Mouse (Mus musculus) embryonic stem cell, embryonic (primary cell): ENCODE measurements at regions not wholly inside any gene's neighbourhood (a gene's known extent, or its start where the extent isn't known, plus 50 kb on each side); places are given as distances from the start of the nearest gene placed in this dataset.

Experiments used
- CTCF ChIA-PET, 4 experiments: fragments of 300-600 bp in 2 of 4; fragments of 350-600 bp in 2 of 4; sonication (Branson Sonifier 250); formaldehyde crosslinking; loops; one replicate each; lab custom pipeline; 2022; ENCODE audit warnings: inconsistent platforms in 2 of 4; lab: Charles Lee
- POLR2A ChIA-PET, 4 experiments: fragments of 300-600 bp in 2 of 4; fragments of 350-600 bp in 2 of 4; sonication (Branson Sonifier 250); formaldehyde crosslinking; loops; one replicate each; lab custom pipeline; 2022; ENCODE audit warnings: antibody characterized with exemption in 4 of 4, inconsistent platforms in 1 of 4; lab: Charles Lee

DNA sequence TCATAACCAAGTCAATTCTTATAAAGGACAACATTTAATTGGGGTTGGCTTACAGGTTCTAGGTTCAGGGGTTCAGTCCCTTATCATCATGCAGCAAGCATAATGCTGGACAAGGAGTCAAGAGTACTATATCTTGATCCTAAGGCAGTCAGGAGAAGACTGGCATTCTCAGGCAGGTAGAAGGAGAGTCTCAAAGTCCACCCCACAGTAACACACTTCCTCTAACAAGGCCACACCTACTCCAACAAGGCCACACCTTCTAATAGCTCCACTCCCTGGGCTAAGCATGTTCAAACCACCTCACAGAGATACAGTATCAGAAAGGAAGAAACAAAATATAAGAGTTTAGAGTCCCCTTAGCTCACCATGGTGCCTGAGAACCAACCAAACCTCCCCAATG lies 557.3 kb upstream of the Castor2 start:
- ChIA-PET POLR2A (no interaction called here), CTCF (no interaction called here)

DNA sequence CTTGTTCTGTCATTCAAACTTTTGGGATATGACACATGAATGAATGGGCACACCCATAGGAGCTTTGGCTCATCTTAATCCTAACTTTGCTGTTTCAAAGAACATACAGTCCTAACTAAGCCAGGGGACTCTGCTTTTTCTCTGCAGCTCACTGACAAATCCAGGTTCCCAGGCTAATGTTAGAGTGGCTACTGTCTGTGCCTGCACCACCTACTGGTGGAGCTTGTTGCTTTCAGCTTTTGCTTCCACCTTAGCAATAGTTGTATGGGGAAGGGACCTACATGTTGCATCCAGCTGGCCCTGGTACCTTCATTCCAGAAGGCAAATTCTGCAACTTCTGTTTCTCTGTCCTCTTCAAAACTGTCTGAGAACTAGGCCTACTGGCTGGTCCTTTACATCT lies 566.8 kb upstream of the Castor2 start:
- ChIA-PET CTCF (interaction anchor here in 3 of 4 experiments (0.6 to 1.3 kb wide), 4 partner anchors 14 to 22 kb away, joined by 3 to 4 read pairs (median 4); no protein-coding TSS in a partner anchor), POLR2A (interaction anchor here in 1 of 4 experiments (0.9 kb wide), 1 partner anchor 18 kb away, joined by 3 read pairs; no protein-coding TSS in a partner anchor)

DNA sequence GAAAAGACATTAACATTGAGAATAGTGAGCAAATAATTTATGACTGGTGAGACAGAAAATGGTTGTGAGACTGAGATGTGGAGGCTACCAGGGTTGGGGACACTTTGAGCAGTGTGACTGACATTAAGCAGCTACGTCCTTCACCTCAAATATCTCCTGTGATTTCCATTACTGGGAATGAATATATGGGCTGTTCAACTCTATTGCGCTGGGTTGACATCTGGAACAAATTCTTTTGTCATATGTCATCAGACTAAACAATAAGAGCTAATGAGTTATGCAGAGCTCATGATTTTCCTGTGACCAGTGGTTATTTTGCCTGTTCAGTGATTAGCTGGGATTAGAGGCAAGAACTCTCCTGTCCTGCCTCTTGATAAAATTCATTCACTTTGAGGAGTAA lies 593.9 kb upstream of the Castor2 start:
- ChIA-PET POLR2A (no interaction called here), CTCF (no interaction called here)

DNA sequence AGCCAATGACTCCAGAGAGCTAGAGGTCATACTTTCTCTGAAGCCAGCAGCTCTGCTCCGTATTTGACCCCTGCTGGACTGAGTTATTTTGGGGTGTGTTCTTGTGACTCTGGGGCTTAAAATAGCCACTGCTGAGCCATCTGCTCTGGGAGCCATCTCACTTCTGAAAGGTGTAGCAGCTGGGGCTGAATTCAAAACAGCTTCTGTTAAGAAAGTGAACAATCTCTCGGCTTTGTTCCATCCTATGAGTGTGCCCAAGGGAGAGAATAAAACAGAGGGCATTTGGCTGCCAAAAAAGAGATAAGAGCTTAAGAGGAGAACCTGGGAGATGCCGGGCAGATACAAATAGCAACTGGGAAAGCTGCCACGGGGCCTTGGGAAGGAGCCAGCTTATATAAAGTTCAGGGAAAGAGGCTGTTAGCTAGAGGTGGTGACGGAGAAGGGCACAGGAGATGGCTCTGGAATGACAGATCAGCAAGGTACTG lies 611.7 kb upstream of the Castor2 start:
- POLR2A ChIA-PET = no interaction called here

DNA sequence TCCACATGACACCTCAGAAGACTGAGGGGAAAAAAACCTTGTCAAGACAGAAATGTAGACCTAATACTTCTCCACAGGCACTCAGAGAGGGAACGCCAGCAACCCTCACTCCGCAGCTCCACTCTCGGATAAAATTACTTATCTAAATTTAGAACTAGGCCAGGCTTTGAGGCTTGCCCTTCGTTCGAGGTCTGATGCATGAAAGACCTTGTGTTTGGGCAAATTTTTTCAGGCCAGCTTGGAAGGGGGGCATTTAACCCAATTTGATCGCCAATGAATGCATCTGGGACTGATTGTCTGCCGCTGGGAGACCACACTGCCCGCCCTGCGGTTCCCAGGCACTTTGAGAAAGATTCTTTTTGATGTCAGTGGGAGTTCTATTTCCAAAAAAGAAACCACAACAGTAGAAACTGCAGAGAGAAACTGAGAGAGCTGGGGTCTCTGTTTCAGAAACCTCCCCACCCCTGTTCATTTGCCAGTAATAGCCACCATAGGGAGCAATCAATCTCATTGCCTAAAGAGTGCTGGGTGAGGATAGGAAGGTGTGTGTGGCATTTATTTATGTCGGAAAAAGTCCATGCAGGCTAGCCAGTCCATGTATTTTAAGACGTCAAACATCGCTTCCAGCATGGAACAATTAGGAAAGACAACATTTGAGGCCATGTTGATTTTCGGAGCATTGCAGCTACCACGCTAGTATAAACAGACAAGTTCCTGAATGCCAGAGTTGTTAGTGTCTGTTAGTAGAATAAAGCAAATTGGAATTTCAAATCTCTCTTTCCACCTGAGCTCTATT lies 617.0 kb upstream of the Castor2 start:
- POLR2A ChIA-PET = no interaction called here
- CTCF ChIA-PET = no interaction called here

More for the DNA sequence above, 611.7 kb upstream of the Castor2 start:
- CTCF ChIA-PET = no interaction called here

DNA sequence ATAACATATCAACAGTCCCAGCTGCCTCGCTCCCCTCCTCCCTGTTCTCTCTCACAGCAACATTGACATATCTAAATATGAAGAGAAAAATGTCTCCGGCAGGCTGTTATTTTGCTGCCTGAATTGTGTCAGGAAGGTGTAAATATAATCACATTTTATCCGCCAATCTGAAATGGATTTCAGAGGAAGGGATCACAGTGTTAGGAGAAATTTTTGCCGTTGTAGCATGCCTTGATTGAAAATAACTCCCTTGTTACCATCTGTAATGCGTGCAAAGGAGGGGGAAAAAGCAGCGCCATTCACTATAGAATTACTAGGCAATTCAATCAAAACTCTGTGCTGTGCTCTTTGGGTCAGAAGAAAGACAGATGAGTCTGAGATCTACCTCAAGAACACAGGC lies 620.3 kb upstream of the Castor2 start:
- ChIA-PET CTCF (no interaction called here), POLR2A (no interaction called here)

DNA sequence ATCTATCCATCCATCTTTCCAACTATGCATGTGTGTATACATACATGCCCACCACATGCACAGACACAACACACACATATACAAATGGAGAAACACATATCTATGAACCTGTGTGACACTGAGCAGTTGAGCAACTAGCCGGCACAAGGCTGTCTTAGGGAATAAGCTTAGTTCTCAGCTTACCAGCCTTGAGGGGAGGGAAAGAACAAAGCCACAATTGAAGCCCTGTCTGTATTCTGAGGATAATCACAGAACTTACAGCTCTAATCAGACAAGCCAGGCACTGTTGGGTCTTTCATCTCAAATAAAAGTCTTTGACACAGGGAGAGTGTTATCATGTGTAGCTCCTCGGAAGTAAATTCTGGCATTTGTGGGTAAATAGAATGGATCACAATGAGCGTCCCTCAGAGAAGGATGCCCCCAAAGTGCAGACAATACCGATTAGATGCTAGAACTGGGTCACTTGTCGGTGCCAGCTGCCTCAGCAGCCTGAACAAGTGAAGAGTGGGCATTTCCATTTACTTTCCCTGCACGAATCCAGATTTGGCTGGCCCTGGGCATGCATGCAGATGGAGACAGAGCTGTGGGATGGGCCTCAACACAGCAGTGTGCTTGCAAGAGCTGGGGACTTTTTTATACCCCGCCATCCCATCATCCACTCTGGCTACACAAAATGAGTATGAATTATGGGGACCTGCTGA lies 646.0 kb upstream of the Castor2 start:
- ChIA-PET POLR2A (no interaction called here), CTCF (no interaction called here)

DNA sequence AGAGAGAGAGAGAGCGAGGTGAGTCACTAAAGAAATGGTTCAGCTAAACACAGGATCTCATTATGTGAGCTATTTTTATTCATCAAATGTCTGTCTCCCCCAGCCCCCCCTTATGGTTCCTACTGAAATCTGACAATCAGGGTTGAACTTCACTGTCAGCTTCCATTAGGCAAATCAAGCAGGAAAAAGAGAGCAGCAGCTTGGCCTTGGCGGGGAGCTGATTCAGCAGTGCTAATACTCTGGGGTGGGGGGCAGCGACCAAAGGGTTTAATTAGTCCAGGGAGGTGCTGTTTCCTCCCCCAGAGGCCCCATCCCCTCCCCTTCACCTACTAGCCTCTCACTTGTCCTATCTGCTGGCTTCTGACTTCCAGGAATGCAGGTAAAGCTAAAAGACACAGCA lies 649.6 kb upstream of the Castor2 start:
- CTCF ChIA-PET = interaction anchor here in 2 of 4 experiments (0.6 kb wide), 2 partner anchors 450 to 684 kb away, joined by 3 to 5 read pairs; no protein-coding TSS in a partner anchor
- POLR2A ChIA-PET = no interaction called here

DNA sequence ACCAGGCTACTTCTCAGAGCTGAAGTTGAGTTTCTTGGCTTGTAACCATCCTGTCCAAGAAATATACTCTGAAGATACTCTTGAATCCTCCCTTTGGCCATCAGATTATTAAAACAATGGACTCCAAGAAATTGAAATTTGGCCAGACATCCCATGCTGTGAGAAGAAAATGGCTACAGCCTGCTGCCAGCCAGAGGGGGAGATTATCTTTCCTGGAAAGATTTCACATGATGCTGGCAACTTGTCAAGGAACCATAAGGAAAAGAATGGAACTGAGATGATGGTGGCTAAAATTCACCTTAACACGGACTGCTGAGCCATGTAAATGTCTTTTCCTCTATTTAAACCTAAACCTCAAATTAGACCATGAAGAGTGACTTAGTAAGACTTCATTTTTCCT lies 698.7 kb upstream of the Castor2 start:
- CTCF ChIA-PET = no interaction called here
- POLR2A ChIA-PET = no interaction called here

DNA sequence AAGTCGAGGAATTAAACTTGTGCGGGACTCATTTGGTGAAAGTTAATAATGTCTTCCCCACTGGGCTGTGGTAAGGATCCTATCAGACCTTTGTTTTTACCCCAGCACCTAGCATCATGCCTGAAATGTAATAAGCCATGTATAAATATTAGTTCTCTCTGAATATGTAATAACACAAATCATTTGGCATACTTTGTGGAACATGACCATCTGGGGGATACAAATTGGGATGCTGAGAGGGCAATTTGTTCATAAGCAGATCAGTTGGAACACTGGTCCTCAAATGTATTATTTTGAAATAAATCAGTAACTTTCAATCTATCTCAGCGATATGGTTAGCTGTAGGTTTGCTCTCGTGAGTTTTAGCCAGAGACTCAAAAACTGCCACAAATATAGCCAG lies 709.6 kb upstream of the Castor2 start:
- ChIA-PET CTCF (no interaction called here), POLR2A (no interaction called here)

DNA sequence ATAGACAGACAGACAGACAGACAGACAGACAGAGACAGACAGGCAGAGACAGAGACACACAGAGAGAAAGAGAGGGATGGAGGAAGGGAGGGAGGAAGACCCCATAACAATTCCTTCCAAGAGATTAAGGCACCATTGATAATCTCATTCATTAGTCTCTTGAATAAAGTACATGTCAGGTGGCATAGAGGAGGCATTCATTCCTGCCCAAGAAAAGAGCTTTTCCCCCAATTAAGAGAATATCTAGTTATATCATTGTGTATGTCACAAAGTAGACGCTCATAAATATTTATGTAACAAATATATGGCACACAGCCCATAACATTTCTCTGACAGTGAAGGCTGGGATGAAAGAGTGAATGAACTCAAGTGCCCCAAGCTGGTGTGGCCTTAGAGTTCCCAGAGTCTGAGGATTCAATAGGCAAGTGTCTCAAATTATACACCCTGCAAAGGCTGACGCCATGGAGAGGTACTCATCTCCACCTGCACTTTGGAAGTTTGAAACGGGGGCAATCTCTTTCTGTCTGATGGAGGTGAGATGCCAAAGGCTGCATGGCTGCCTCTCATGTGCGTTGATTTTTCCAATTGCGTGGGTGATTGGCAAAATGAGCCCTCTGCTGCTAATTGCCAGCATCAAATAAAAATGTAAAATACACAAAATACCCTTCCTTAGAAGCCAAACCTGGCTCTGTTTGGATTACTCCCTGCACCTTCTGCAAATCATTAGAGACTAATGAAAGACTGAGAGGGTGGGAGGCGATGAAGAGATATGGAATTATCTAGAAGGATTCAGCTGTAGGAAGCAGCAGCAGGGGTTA lies 710.3 kb upstream of the Castor2 start:
- POLR2A ChIA-PET = no interaction called here
- CTCF ChIA-PET = no interaction called here

DNA sequence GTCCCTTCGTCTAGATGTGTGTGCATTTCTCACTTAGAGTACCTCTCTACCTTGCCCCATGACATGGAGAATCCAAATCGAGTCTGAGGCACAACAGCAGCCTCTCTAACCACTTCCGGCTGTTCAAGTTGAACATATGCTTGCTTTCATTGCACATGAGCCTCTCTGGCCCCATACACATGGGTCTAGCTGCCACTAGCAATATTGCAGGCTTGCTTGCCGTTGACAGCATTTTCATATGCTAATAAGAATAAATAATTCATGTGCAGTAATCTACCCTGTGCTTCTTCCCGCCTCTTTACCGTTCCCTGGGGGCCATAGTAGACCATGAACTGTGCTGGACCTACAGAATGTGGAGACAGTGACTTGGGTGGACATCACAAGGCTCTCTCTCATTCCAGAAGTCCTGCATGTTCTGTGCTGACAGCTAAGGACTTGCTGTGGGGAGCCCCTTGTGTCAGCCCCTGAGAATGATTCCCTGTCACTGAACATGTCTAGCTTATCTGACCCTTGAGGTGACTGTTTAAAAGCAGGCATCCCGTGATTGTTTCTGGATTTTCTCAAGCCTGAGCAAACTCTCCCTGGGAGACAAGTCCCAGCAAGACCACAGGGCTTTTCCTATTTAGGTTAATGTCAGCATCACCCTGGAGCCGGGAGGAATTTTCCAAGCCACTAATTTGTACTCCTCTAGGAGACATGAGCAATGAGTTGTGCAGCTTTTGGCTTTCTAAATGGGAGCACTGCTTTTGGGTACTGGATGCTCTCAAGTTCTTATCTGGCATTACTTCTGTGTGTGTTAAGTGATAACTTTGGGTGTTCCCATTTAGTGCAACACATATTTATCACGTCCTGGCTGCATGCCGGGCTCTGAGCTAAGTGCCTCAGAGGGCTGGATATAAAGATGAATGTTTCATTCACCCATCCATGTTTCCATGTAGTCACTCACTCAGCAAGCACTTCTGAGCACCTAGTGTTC lies 713.8 kb upstream of the Castor2 start:
- POLR2A ChIA-PET = no interaction called here
- CTCF ChIA-PET = no interaction called here

DNA sequence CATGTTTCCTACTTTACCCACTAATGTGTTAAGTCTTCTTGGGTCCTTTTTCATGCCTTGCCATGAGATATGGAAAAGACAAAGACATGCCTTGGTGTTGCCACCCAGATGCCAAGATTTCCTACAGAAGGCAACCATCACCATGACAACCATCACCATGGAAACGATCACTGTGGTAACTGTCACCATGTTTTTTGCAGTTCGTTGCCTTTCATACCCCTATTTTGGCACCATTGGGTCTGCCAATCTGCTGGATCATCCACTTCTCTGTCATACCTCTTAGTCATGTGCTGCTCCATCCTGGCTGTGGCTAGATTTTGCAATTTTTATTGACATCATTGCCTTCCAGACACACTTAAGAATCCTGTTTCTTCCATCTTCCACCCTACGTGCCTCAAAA lies 733.7 kb upstream of the Castor2 start:
- POLR2A ChIA-PET = no interaction called here
- CTCF ChIA-PET = no interaction called here

DNA sequence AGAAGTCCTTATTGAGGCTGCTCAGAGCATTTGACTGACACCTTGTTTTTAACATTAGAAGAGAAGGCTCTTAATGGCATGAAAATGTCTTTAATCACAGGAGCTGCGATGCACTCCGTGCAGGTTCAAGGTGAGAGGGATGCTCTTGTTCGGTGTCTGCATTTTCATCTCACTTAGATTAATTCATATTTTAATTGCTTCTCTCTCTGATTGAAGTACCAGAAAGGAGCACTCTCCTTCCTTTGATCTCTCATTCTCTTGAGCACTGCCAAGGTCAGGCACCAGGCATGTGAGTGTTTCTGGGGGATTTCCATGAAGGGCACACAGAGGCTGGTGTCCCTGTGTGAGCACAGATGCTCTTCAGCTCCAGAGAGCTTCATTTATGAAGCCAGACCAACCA lies 752.0 kb upstream of the Castor2 start:
- ChIA-PET POLR2A (no interaction called here), CTCF (no interaction called here)

DNA sequence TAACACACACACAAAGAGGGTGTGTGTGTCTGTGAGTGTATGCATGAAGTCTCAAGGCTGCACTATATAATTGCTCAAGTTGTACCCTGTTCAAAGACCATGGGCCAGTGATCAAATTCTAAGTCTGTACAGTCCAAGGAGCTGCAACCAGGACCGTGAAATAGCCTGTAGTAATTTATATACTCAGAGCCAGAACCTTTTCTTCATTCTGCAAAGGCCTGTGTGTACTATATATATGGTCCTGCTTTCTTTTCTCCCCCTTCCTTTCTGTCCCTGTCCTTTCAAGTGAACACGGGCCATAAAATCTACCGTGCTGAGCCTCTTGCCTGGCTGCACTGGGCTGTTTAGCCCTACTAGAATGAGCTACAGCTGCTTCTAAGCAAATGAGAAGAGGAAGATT lies 757.5 kb upstream of the Castor2 start:
- ChIA-PET CTCF (no interaction called here), POLR2A (no interaction called here)

DNA sequence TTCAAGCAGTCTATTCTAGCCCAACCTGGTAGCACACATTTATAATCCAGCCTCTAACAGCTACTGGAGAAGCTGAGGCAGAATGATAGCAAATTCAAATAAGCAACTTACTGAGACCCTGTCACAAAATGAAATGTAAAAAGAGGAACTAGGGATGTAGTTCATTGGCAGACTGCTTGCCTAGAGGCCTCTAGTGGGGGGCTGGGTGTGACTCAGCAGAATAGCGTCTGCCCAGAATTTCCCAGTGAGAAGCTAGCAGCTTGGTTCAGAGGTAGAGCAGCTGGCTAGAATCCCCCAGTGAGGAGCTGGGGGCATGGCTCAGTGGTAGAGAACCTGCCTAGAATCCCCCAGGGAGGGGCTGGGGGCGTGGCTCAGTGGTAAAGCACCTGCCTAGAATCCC lies 777.5 kb upstream of the Auts2 start:
- ChIA-PET POLR2A (interaction anchor here in 1 of 4 experiments (0.7 kb wide), 1 partner anchor 164 kb away, joined by 3 read pairs; no protein-coding TSS in a partner anchor), CTCF (no interaction called here)

DNA sequence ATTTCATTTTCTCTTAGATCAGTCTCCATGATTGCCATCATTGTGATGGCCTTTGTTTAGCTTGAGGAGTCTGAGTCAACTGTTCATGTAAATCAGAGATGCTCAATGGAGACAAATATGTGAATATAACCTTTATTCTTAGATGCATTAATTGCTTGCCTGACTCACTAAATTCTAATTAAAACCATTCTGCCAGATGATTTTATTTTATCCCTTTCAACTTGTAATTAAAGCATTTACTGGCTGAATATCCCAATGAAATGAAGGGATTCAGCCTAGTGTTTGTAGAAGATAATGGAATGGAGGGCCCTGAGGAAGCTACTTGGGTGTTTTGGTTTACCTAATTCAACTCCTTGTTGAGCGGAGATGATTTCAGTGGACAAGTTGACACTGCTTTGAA lies 777.1 kb upstream of the Auts2 start:
- ChIA-PET CTCF (no interaction called here), POLR2A (interaction anchor here in 1 of 4 experiments (0.7 kb wide), 1 partner anchor 163 kb away, joined by 3 read pairs; no protein-coding TSS in a partner anchor)

DNA sequence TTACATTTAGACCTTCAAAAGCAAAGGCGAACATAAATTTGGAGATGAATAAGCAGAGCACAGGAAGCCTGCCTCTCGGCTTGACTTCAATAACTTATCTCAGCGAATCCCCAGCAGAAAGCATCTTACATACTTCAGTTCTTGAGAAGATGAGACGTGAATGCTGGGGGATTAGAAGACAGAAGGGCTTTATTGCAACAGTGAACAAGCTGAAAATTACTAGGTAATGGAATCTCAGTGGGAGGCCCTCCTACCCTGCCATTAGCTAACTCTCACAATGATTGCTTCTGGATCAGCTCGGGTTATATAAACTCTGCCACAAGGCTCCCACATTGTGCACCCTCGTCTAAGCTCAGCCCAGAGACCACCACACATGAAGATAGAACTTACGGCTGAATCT lies 770.9 kb upstream of the Auts2 start:
- POLR2A ChIA-PET = no interaction called here
- CTCF ChIA-PET = no interaction called here
